Mouse (Mus musculus): ENCODE results near the gene Cops4. TPM values are rescaled to one million over a fixed set of nuclear protein-coding genes. Genes with fewer than 3 reads are reported as not detected.

Cops4 gene
- polyA plus RNA-seq, 1 experiment from 2014 or later, result 170 TPM

- H3K9ac ChIP-seq, result no peak overlapping the region
- 64% methylated on average over 4 of the region's 4 CpGs for WGBS
- no peak for ATAC-seq
- peak overlapping the region; percentile 68; the same call in 1 of the 2 replicates for H3K4me2 ChIP-seq (replicated peaks)
- H3K4me1 ChIP-seq (replicated peaks), result peaks cover 10% of the 10 kb centered on the region; the same call in 1 of the 2 replicates
- no peak overlapping the region for H3K27ac ChIP-seq
- no peaks in the 10 kb centered on the region for H3K36me3 ChIP-seq
- H3K4me3 ChIP-seq (replicated peaks), result no peak overlapping the region
- no peaks in the 10 kb centered on the region for H3K9me3 ChIP-seq
- H3K27me3 ChIP-seq (replicated peaks), result no peaks in the 10 kb centered on the region
Observed at GRCm38 (mm10) chr5:100501267-100501666, 16.8 kb upstream of the Cops4 start.

GRCm38 (mm10) chr5:100509247-100509646 is 8.9 kb upstream of the Cops4 start:
- Histone ChIP-seq H3K9me3 (no peaks in the 10 kb centered on the region), H3K27ac (no peak overlapping the region), H3K4me2 (replicated peaks) (no peak overlapping the region), H3K9ac (no peak overlapping the region), H3K4me3 (replicated peaks) (no peak overlapping the region), H3K4me1 (replicated peaks) (no peaks in the 10 kb centered on the region), H3K36me3 (no peaks in the 10 kb centered on the region), H3K27me3 (replicated peaks) (no peaks in the 10 kb centered on the region)
- WGBS, result 65% methylated on average over 11 of the region's 11 CpGs
- no peak for ATAC-seq

GRCm38 (mm10) chr5:100512576-100512975 is 5.5 kb upstream of the Cops4 start:
- Histone ChIP-seq H3K27ac (no peak overlapping the region), H3K27me3 (replicated peaks) (no peaks in the 10 kb centered on the region), H3K4me1 (replicated peaks) (no peaks in the 10 kb centered on the region), H3K9ac (no peak overlapping the region), H3K36me3 (no peaks in the 10 kb centered on the region), H3K4me3 (replicated peaks) (no peak overlapping the region), H3K9me3 (no peaks in the 10 kb centered on the region), H3K4me2 (replicated peaks) (no peak overlapping the region)
- no peak for ATAC-seq

- H3K9me3 ChIP-seq, result no peaks in the 10 kb centered on the region
- peak overlapping the region; percentile 75 for H3K4me3 ChIP-seq (replicated peaks)
- 0 out of 2 replicates have a peak, but pooled peaks cover 8% of the 10 kb centered on the region for H3K4me1 ChIP-seq (replicated peaks)
- no peaks in the 10 kb centered on the region for H3K27me3 ChIP-seq (replicated peaks)
- no peak overlapping the region for H3K27ac ChIP-seq
- no peak for ATAC-seq
- H3K36me3 ChIP-seq, result no peaks in the 10 kb centered on the region
- H3K4me2 ChIP-seq (replicated peaks), result peak overlapping the region; percentile 72
- H3K9ac ChIP-seq, result peak overlapping the region; percentile 93
- WGBS, result 7% methylated on average over 5 of the region's 5 CpGs
Observed at GRCm38 (mm10) chr5:100519027-100519411, 910 bp downstream of the Cops4 start.

GRCm38 (mm10) chr5:100520223-100520622 is 2.1 kb downstream of the Cops4 start:
- Histone ChIP-seq H3K27me3 (replicated peaks) (no peaks in the 10 kb centered on the region), H3K4me3 (replicated peaks) (no peak overlapping the region), H3K27ac (no peak overlapping the region), H3K4me2 (replicated peaks) (peak overlapping the region; percentile 29), H3K9me3 (no peaks in the 10 kb centered on the region), H3K9ac (no peak overlapping the region), H3K36me3 (no peaks in the 10 kb centered on the region), H3K4me1 (replicated peaks) (0 out of 2 replicates have a peak, but pooled peaks cover 8% of the 10 kb centered on the region)
- no peak for ATAC-seq
- WGBS, result 90% methylated on average over 2 of the region's 2 CpGs

- Histone ChIP-seq H3K27ac (no peak overlapping the region), H3K4me2 (replicated peaks) (no peak overlapping the region), H3K27me3 (replicated peaks) (no peaks in the 10 kb centered on the region), H3K9me3 (no peaks in the 10 kb centered on the region), H3K4me1 (replicated peaks) (0 out of 2 replicates have a peak, but pooled peaks cover 8% of the 10 kb centered on the region), H3K36me3 (no peaks in the 10 kb centered on the region), H3K9ac (no peak overlapping the region), H3K4me3 (replicated peaks) (no peak overlapping the region)
- ATAC-seq, result no peak
- WGBS, result 90% methylated on average over 1 of the region's 1 CpGs
Observed at GRCm38 (mm10) chr5:100523331-100523730, 5.2 kb downstream of the Cops4 start.

GRCm38 (mm10) chr5:100524921-100525320 is 6.8 kb downstream of the Cops4 start:
- Histone ChIP-seq H3K4me2 (replicated peaks) (no peak overlapping the region), H3K9ac (no peak overlapping the region), H3K27me3 (replicated peaks) (no peaks in the 10 kb centered on the region), H3K4me3 (replicated peaks) (no peak overlapping the region), H3K9me3 (no peaks in the 10 kb centered on the region), H3K36me3 (peaks cover under 1% of the 10 kb centered on the region), H3K4me1 (replicated peaks) (0 out of 2 replicates have a peak, but pooled peaks cover 2% of the 10 kb centered on the region), H3K27ac (no peak overlapping the region)
- WGBS, result 90% methylated on average over 9 of the region's 9 CpGs
- no peak for ATAC-seq

GRCm38 (mm10) chr5:100525620-100526019 is 7.5 kb downstream of the Cops4 start:
- no peak for ATAC-seq
- Histone ChIP-seq H3K4me1 (replicated peaks) (no peaks in the 10 kb centered on the region), H3K4me2 (replicated peaks) (no peak overlapping the region), H3K27ac (no peak overlapping the region), H3K4me3 (replicated peaks) (no peak overlapping the region), H3K27me3 (replicated peaks) (no peaks in the 10 kb centered on the region), H3K9me3 (no peaks in the 10 kb centered on the region), H3K9ac (no peak overlapping the region), H3K36me3 (peaks cover 8% of the 10 kb centered on the region)
- 65% methylated on average over 3 of the region's 3 CpGs for WGBS

- ATAC-seq, result 0 out of 2 replicates have a peak, but pooled peaks have one; percentile 12
- no peaks in the 10 kb centered on the region for H3K9me3 ChIP-seq
- no peaks in the 10 kb centered on the region for H3K4me1 ChIP-seq (replicated peaks)
- H3K4me2 ChIP-seq (replicated peaks), result no peak overlapping the region
- H3K9ac ChIP-seq, result no peak overlapping the region
- no peak overlapping the region for H3K4me3 ChIP-seq (replicated peaks)
- WGBS, result 66% methylated on average over 7 of the region's 7 CpGs
- H3K27me3 ChIP-seq (replicated peaks), result no peaks in the 10 kb centered on the region
- H3K36me3 ChIP-seq, result peaks cover 13% of the 10 kb centered on the region
- H3K27ac ChIP-seq, result no peak overlapping the region
Observed at GRCm38 (mm10) chr5:100526164-100526563, 8.1 kb downstream of the Cops4 start.

- peaks cover 28% of the 10 kb centered on the region for H3K36me3 ChIP-seq
- H3K27ac ChIP-seq, result no peak overlapping the region
- H3K27me3 ChIP-seq (replicated peaks), result no peaks in the 10 kb centered on the region
Observed at GRCm38 (mm10) chr5:100535826-100536225, 17.7 kb downstream of the Cops4 start.

GRCm38 (mm10) chr5:100536638-100537037 is 18.5 kb downstream of the Cops4 start:
- Histone ChIP-seq H3K9me3 (no peaks in the 10 kb centered on the region), H3K4me2 (replicated peaks) (no peak overlapping the region), H3K27me3 (replicated peaks) (no peaks in the 10 kb centered on the region), H3K27ac (no peak overlapping the region), H3K9ac (no peak overlapping the region), H3K4me1 (replicated peaks) (no peaks in the 10 kb centered on the region), H3K36me3 (peaks cover 23% of the 10 kb centered on the region), H3K4me3 (replicated peaks) (no peak overlapping the region)
- WGBS, result 77% methylated on average over 3 of the region's 3 CpGs
- ATAC-seq, result peak; percentile 49; the same call in 1 of the 2 replicates

More at GRCm38 (mm10) chr5:100535826-100536225, 17.7 kb downstream of the Cops4 start:
- no peak overlapping the region for H3K9ac ChIP-seq
- H3K4me1 ChIP-seq (replicated peaks), result no peaks in the 10 kb centered on the region
- no peak overlapping the region for H3K4me2 ChIP-seq (replicated peaks)
- 71% methylated on average over 7 of the region's 7 CpGs for WGBS
- H3K9me3 ChIP-seq, result no peaks in the 10 kb centered on the region
- ATAC-seq, result no peak
- no peak overlapping the region for H3K4me3 ChIP-seq (replicated peaks)

- 79% methylated on average over 6 of the region's 6 CpGs for WGBS
Observed at GRCm38 (mm10) chr5:100546294-100547080, 28.4 kb downstream of the Cops4 start.

GRCm38 (mm10) chr5:100548236-100548635 is 30.1 kb downstream of the Cops4 start:
- Histone ChIP-seq H3K27me3 (replicated peaks) (no peaks in the 10 kb centered on the region), H3K9ac (no peak overlapping the region), H3K4me2 (replicated peaks) (0 out of 2 replicates have a peak overlapping the region, but pooled peaks have one; percentile 19), H3K36me3 (peaks cover 20% of the 10 kb centered on the region), H3K9me3 (no peaks in the 10 kb centered on the region), H3K4me3 (replicated peaks) (no peak overlapping the region), H3K4me1 (replicated peaks) (peaks cover 4% of the 10 kb centered on the region; the same call in 1 of the 2 replicates), H3K27ac (peak overlapping the region; percentile 15)
- WGBS, result 73% methylated on average over 2 of the region's 2 CpGs
- peak; percentile 85 for ATAC-seq

More at GRCm38 (mm10) chr5:100546294-100547080, 28.4 kb downstream of the Cops4 start:
- Histone ChIP-seq H3K27ac (no peak overlapping the region), H3K4me2 (replicated peaks) (no peak overlapping the region), H3K9me3 (no peaks in the 10 kb centered on the region), H3K9ac (no peak overlapping the region), H3K36me3 (peaks cover 28% of the 10 kb centered on the region), H3K4me3 (replicated peaks) (no peak overlapping the region), H3K27me3 (replicated peaks) (no peaks in the 10 kb centered on the region), H3K4me1 (replicated peaks) (peaks cover 4% of the 10 kb centered on the region; the same call in 1 of the 2 replicates)
- no peak for ATAC-seq
